Mouse (Mus musculus) ES-Bruce4 (cell line): ENCODE data around the gene Lin7a. TPM values are rescaled to one million over a fixed set of nuclear protein-coding genes. Genes with fewer than 3 reads are reported as not detected.

Experiments
- H3K27ac ChIP-seq: 2 replicates; pipeline ENCODE4 v1.5.1; 2012; ENCODE audit warnings: low read length, inconsistent platforms; ENCODE audit not compliant: insufficient read depth
- H3K27me3 ChIP-seq: 2 replicates; pipeline ENCODE4 v1.6.1; 2012; ENCODE audit warnings: mild to moderate bottlenecking, low read length, inconsistent platforms; ENCODE audit not compliant: control insufficient read depth, poor library complexity, insufficient read depth, severe bottlenecking
- H3K36me3 ChIP-seq: 2 replicates; pipeline ENCODE4 v1.6.1; 2012; ENCODE audit warnings: inconsistent platforms, mild to moderate bottlenecking, low read length, moderate library complexity; ENCODE audit not compliant: control insufficient read depth, poor library complexity, insufficient read depth, severe bottlenecking
- H3K4me1 ChIP-seq: one replicate; pipeline ENCODE4 v1.8.1; 2011; ENCODE audit warnings: low read length; ENCODE audit not compliant: control insufficient read depth, insufficient read depth
- H3K4me3 ChIP-seq: 2 replicates; pipeline ENCODE4 v1.5.1; 2011; ENCODE audit warnings: low read depth, mild to moderate bottlenecking, low read length
- H3K9ac ChIP-seq: 2 replicates; pipeline ENCODE4 v1.6.1; 2012; ENCODE audit warnings: low read depth, mild to moderate bottlenecking, inconsistent platforms; ENCODE audit not compliant: poor library complexity, severe bottlenecking
- H3K9me3 ChIP-seq: replicated peaks from 2 replicates; pipeline ENCODE4 v1.6.1; 2012; ENCODE audit warnings: mild to moderate bottlenecking, low read length, inconsistent platforms; ENCODE audit not compliant: control insufficient read depth, poor library complexity, insufficient read depth, severe bottlenecking
- CTCF ChIP-seq: IDR thresholded peaks from one replicate; pipeline ENCODE4 v1.8.1; 2011; ENCODE audit warnings: low read depth, low read length
- EP300 ChIP-seq: IDR thresholded peaks from 2 replicates; pipeline ENCODE4 v1.6.1; 2011; ENCODE audit warnings: low read depth, low read length; ENCODE audit not compliant: insufficient read depth
- POLR2A ChIP-seq: IDR thresholded peaks from one replicate; pipeline ENCODE4 v1.8.1; 2011; ENCODE audit warnings: low read length; ENCODE audit not compliant: insufficient read depth
- polyA plus RNA-seq: library from polyadenylated mRNA; stranded (reverse); fragments of >200 nt; gene quantifications from 2 replicates; pipeline ENCODE4 v1.2.4, GENCODE M21; 2011; ENCODE audit warnings: low read depth; ENCODE audit not compliant: missing spikeins, insufficient read depth, insufficient read length

Gene Lin7a
- polyA plus RNA-seq, 1 experiment = not detected

- H3K4me1 ChIP-seq = no peaks in the 10 kb centered on the region
- H3K9ac ChIP-seq = no peak overlapping the region
- no peaks in the 10 kb centered on the region for H3K9me3 ChIP-seq
- H3K27ac ChIP-seq = no peak overlapping the region
- H3K4me3 ChIP-seq = no peak overlapping the region
- no peak for TF ChIP-seq EP300
- TF ChIP-seq CTCF = no peak
- no peak for TF ChIP-seq POLR2A
- no peaks in the 10 kb centered on the region for H3K27me3 ChIP-seq
- H3K36me3 ChIP-seq = no peaks in the 10 kb centered on the region
Measured at GRCm38 (mm10) chr10:107242696-107243400, 28.6 kb upstream of the Lin7a start.

- no peak for TF ChIP-seq CTCF
- TF ChIP-seq POLR2A = no peak
- no peak for TF ChIP-seq EP300
- Histone ChIP-seq H3K9ac (no peak overlapping the region), H3K9me3 (no peaks in the 10 kb centered on the region), H3K27me3 (no peaks in the 10 kb centered on the region), H3K4me3 (no peak overlapping the region), H3K27ac (no peak overlapping the region), H3K36me3 (no peaks in the 10 kb centered on the region), H3K4me1 (no peaks in the 10 kb centered on the region)
Measured at GRCm38 (mm10) chr10:107244211-107244610, 27.3 kb upstream of the Lin7a start.

- Histone ChIP-seq H3K9ac (no peak overlapping the region), H3K27ac (no peak overlapping the region), H3K4me3 (no peak overlapping the region), H3K9me3 (no peaks in the 10 kb centered on the region), H3K4me1 (no peaks in the 10 kb centered on the region), H3K36me3 (no peaks in the 10 kb centered on the region), H3K27me3 (no peaks in the 10 kb centered on the region)
- TF ChIP-seq CTCF (no peak), EP300 (no peak), POLR2A (no peak)
Measured at GRCm38 (mm10) chr10:107244691-107245530, 26.6 kb upstream of the Lin7a start.

GRCm38 (mm10) chr10:107245531-107245840, 26.0 kb upstream of the Lin7a start:
- Histone ChIP-seq H3K9me3 (no peaks in the 10 kb centered on the region), H3K27ac (no peak overlapping the region), H3K4me1 (no peaks in the 10 kb centered on the region), H3K27me3 (no peaks in the 10 kb centered on the region), H3K9ac (no peak overlapping the region), H3K36me3 (no peaks in the 10 kb centered on the region), H3K4me3 (no peak overlapping the region)
- no peak for TF ChIP-seq CTCF
- no peak for TF ChIP-seq EP300
- TF ChIP-seq POLR2A = no peak

GRCm38 (mm10) chr10:107245961-107246460, 25.5 kb upstream of the Lin7a start:
- Histone ChIP-seq H3K4me3 (no peak overlapping the region), H3K36me3 (no peaks in the 10 kb centered on the region), H3K9ac (no peak overlapping the region), H3K27me3 (no peaks in the 10 kb centered on the region), H3K9me3 (no peaks in the 10 kb centered on the region), H3K27ac (no peak overlapping the region), H3K4me1 (no peaks in the 10 kb centered on the region)
- TF ChIP-seq EP300 = no peak
- TF ChIP-seq POLR2A = no peak

GRCm38 (mm10) chr10:107247001-107247670, 24.4 kb upstream of the Lin7a start:
- no peak for TF ChIP-seq POLR2A
- no peak for TF ChIP-seq CTCF
- no peak for TF ChIP-seq EP300
- no peaks in the 10 kb centered on the region for H3K4me1 ChIP-seq

More at GRCm38 (mm10) chr10:107247001-107247670, 24.4 kb upstream of the Lin7a start:
- no peak overlapping the region for H3K4me3 ChIP-seq
- H3K36me3 ChIP-seq = no peaks in the 10 kb centered on the region
- H3K27me3 ChIP-seq = no peaks in the 10 kb centered on the region
- no peak overlapping the region for H3K9ac ChIP-seq
- H3K9me3 ChIP-seq = no peaks in the 10 kb centered on the region
- no peak overlapping the region for H3K27ac ChIP-seq
